Mouse (Mus musculus) C2C12 (cell line): Measurements from ENCODE around the gene Ric3.

Source experiments
- CTCF ChIP-seq: IDR thresholded peaks from one replicate; pipeline ENCODE4 v1.5.1; 2011; ENCODE audit not compliant: control insufficient read depth, insufficient read depth, insufficient read length
- FOSL1 ChIP-seq: IDR thresholded peaks from one replicate; pipeline ENCODE4 v1.8.0; 2011; ENCODE audit warnings: mild to moderate bottlenecking, low read length; ENCODE audit not compliant: poor library complexity, insufficient read depth, severe bottlenecking
- MYOG ChIP-seq: IDR thresholded peaks from one replicate; pipeline ENCODE4 v1.6.1; 2011; ENCODE audit not compliant: control insufficient read depth, insufficient read length; ENCODE audit errors: extremely low read depth

- TF ChIP-seq CTCF (no peak), MYOG (no peak), FOSL1 (no peak)
These were observed 43.7 kb downstream of the Ric3 start for GRCm38 (mm10) chr7:109039445-109039844.
